Mouse (Mus musculus): ENCODE measurements around the gene Nop2. TPM values are rescaled to one million over a fixed set of nuclear protein-coding genes. Genes with fewer than 3 reads are reported as not detected.
"Not testable (repeated sequence)": the region's sequence is repeated elsewhere in the genome, so short reads cannot be mapped to it uniquely, and the experiment has no call there.

Nop2 gene
- total RNA-seq, 2 experiments from 2014 or later: 26.4 to 26.6 TPM

- DNase-seq (ENCODE audit: low spot score in 2 of 2): peak; percentile 61
- intact Hi-C loops (cut with DNase I): loop anchor here (5.0 kb wide), 1 partner anchor 124 kb away; no protein-coding TSS in a partner anchor
Measured at GRCm38 (mm10) chr6:125148251-125148925, 16.7 kb downstream of the Nop2 start.

DNA sequence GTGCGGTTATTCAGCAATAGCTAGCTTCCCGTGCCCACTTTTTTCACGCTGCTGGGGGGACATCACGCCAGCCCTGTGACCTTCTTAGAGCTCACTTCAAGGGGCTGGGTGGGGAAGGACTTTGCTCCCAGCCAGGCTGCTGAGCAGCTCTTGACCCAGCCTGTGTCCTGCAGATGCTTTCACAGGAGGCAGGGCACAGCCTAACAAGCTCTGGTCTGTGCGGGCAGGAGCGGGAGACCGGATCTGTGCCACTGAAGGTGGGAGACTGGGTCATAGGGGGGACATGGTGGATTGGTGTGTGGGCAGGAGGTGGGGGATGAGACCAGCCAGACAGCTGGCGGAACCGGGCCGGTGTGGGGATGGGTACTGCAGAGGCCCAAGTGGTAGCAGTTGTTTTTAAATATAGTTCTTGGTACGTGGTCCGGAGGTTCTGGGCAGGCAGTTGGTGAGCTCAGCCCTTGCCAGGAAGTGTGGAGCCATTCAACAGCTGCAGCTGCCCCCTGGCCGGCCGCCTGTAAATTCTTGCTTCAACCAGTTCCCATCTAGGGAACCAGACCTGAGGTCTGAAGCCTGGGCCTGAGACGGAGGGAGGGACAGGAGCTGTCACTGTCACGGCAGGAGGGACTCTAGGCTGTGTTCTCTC, 17.3 kb downstream of the Nop2 start:
- intact Hi-C loops (cut with DNase I): loop anchor here (5.0 kb wide), 1 partner anchor 123 kb away; no protein-coding TSS in a partner anchor
- DNase-seq (ENCODE audit: low spot score in 2 of 2): peak; percentile 66

DNA sequence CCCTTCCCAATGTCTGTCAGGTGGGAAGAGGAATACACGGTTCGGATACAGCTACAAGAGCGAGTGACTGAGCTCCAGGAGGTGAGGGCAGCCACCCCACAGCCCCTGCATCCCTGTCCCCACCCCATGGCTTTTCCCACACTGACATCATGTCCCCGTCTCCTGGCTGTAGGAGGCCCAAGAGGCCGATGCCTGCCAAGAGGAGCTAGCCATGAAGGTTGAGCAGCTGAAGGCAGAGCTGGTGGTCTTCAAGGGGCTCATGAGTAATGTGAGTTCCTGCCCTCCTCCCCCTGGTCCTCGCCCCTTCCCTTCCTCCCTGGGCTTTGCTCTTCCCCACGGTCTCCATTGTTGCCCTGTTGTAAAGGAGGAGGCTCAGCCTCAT, 17.9 kb downstream of the Nop2 start:
- no peak for DNase-seq (ENCODE audit: low spot score in 2 of 2)
- intact Hi-C loops (cut with DNase I): loop anchor here (5.0 kb wide), 1 partner anchor 123 kb away; no protein-coding TSS in a partner anchor

GRCm38 (mm10) chr6:125152212-125153017, 20.7 kb downstream of the Nop2 start:
- DNase-seq (ENCODE audit: low spot score in 2 of 2): no peak
- intact Hi-C loops (cut with DNase I): no loop called here

DNA sequence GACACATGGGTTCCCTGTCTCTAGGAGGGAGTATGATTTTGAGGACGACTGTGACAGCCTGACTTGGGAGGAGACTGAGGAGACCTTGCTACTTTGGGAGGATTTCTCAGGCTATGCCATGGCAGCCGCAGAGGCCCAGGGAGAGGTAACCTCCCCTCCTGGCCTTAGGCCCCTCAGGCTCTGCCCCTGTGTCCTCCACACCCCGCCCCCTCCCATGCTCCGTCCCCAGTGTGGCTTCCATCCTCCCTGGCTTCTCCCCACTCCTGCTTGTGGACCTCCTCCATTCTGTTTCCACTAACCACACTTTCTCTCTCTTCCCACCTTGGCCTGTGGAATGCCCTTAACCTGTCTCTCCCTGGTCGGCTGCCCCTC, 21.3 kb downstream of the Nop2 start:
- DNase-seq (ENCODE audit: low spot score in 2 of 2): no peak
- intact Hi-C loops (cut with DNase I): no loop called here

- intact Hi-C loops (cut with DNase I): no loop called here
- DNase-seq (ENCODE audit: low spot score in 2 of 2): no peak
Measured at GRCm38 (mm10) chr6:125153682-125154081, 22.0 kb downstream of the Nop2 start.

- intact Hi-C loops (cut with DNase I): no loop called here
- no peak for DNase-seq (ENCODE audit: low spot score in 2 of 2)
Measured at GRCm38 (mm10) chr6:125154550-125154949, 22.8 kb downstream of the Nop2 start.

DNA sequence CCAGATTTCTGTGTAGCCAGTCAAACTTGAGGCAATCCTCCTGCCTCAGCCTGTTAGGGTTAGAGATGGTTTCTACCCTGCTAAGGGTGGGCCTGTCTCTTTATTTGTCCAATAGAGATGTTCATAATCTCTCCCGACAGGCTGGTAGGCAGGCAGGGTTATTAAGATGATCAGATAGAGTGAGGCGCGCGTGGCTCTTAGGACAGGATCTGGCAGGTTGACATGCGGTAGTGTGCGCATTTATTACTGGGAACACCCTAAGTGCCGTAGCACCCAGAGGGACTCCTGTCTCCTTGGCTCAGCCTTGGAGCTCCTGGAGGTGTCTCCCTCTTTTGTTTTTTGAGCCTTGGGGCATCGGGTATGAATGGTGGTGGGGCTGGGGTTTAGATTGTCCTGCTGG, 23.6 kb downstream of the Nop2 start:
- intact Hi-C loops (cut with DNase I): no loop called here
- no peak for DNase-seq (ENCODE audit: low spot score in 2 of 2)

DNA sequence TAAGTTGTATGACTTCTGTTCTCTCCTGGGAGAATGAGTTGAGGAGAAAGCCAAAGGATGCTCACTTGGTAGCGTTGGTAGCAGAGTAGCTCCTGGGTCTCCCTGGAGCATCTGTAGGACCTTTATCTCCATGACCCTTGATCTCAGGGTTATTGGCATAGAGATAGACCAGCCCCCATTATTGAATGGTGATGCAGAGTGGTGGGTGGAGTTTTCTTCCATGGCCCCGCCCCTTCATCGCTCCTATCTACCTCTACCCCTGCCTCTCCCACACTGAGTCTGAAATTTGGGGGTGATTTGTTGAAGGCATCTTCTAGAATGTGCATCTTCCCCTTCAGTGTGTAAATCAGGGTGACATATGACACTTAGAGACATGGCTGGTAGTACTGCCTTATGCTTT, 24.8 kb downstream of the Nop2 start:
- no peak for DNase-seq (ENCODE audit: low spot score in 2 of 2)
- intact Hi-C loops (cut with DNase I): no loop called here

DNA sequence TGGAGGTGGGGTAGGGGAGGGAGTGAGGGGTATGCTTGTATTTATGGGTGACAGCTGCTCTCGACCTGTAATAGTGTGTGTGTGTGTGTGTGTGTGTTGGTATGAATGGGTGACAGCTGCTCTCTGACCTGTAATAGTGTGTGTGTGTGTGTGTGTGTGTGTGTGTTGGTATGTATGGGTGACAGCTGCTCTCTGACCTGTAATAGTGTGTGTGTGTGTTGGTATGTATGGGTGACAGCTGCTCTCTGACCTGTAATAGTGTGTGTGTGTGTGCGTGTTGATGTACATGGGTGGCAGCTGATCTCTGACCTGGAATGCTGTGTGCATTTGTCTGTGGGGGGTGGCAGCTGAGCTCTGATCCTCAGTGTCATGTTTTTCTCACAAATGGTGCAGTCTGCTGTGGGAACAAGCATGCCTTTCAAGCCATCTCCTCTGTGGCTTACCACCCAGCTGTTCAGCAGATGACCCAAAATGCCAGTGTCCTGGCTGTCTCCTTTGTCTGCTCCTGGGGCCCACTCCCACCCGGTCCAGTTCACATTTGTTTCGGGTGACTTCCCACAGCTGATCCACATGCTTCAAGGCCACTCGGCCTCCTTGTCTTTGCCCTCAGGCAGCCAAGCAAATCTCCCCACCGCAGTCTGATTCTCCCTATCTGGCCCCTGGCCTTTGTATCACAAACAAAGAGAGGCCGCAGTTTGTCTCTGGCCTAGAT, 25.4 kb downstream of the Nop2 start:
- DNase-seq (ENCODE audit: low spot score in 2 of 2): no peak

DNA sequence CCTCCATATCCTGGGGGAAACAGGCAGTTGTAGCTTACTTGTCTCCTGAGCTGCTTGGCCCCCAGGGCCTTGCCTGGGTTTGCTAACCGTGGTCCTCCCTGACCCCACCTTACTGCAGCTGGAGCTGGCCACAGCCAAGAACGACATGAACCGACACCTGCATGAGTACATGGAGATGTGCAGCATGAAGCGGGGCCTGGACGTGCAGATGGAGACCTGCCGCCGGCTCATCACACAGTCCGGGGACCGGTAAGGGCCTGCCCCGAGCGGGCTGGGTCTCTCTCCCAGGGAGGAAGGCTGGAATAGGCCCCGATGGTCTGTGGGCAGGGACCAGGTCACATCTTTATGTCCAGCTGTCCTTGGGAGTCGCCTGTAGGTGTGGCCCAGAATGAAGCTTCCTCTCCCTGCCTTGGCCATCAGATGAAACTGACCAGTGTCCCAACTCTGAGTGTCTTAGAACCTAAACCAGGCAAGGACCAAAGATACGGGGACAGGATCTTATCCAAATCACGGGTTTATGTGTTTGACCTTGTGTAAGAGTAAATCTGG, 27.3 kb downstream of the Nop2 start:
- intact Hi-C loops (cut with DNase I): no loop called here
- DNase-seq (ENCODE audit: low spot score in 2 of 2): no peak

More for the DNA sequence above, 25.4 kb downstream of the Nop2 start:
- intact Hi-C loops (cut with DNase I): no loop called here

DNA sequence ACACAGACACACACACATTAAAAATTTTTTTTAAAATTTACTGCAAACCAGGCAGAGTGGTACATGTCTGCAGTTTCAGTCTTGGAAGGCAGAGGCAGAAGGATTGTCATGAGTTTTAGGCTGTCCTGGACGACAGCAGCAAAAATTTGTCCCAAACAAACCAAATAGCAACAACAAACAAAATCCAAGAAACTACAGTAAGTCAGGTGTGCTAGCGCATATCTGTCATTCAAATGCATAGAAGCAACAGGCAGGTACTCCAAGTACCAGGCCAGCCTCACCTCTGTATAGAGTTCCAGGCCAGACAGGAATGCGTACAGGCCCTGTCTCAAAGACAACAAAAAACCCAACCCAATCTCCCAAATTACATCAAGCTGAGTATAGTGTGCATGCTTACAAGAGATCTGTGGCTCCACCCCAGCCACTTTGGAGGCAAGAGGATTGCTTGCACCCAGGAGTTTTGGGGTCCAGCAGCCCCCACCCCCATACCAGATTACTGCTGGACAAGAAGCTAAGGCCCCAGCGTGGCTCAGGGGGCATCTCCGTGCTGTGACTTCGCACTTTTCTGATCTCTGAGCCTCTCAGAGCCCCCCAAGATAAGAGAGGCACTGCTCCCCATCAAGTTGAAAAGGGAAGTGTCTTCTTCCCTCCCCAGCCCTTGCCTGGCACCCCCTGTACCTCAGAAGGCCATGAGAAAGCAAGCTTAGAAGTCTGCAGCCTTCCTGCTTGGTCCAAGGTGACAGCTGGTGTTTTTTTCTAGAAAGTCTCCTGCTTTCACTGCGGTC, 28.3 kb downstream of the Nop2 start:
- intact Hi-C loops (cut with DNase I): no loop called here

DNA sequence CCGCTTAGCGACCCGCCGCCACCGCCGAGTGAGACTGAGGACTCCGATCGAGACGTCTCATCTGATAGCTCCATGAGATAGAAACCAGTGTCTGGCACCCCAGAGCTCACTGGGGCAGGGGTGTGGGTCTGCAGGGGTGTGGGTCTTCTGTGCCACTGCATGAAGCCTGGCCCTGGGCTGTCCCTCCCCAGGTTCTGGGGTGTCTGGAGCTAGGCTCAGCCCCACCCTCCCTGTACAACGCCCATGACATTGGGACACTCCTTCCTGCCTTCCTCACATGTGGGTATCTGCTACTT, 28.8 kb downstream of the Nop2 start:
- intact Hi-C loops (cut with DNase I): no loop called here
- no peak for DNase-seq (ENCODE audit: low spot score in 2 of 2)

More for the DNA sequence above, 28.3 kb downstream of the Nop2 start:
- no peak for DNase-seq (ENCODE audit: low spot score in 2 of 2)

GRCm38 (mm10) chr6:125160854-125161760, 29.4 kb downstream of the Nop2 start:
- intact Hi-C loops (cut with DNase I): no loop called here
- peak; percentile 63 to 67 for DNase-seq (ENCODE audit: low spot score in 2 of 2)

DNA sequence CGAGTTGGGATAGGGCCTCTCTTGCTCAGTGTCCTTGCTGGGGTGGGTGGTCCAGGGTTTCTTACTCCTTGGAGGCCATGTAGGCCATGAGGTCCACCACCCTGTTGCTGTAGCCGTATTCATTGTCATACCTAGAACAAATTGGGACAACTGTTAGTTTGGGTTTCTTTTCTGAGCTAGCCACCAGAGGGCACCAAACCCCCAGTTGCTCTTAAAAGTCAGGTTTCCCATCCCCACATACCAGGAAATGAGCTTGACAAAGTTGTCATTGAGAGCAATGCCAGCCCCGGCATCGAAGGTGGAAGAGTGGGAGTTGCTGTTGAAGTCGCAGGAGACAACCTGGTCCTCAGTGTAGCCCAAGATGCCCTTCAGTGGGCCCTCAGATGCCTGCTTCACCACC, 30.3 kb downstream of the Nop2 start:
- DNase-seq (ENCODE audit: low spot score in 2 of 2): peak; percentile 52 to 70
- intact Hi-C loops (cut with DNase I): not testable (repeated sequence)

DNA sequence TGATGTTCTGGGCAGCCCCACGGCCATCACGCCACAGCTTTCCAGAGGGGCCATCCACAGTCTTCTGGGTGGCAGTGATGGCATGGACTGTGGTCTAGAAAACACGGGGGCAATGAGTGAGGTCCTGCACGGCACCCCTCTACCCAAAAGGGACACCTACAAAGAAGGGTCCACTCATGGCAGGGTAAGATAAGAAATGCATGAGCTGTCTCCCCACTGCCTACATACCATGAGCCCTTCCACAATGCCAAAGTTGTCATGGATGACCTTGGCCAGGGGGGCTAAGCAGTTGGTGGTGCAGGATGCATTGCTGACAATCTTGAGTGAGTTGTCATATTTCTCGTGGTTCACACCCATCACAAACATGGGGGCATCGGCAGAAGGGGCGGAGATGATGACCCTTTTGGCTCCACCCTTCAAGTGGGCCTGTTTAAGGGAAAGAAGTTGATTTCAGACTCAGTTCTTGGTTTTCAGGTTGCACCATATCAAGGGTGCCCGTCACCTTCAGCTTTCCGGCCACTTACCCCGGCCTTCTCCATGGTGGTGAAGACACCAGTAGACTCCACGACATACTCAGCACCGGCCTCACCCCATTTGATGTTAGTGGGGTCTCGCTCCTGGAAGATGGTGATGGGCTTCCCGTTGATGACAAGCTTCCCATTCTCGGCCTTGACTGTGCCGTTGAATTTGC, 31.1 kb downstream of the Nop2 start:
- intact Hi-C loops (cut with DNase I); DNase-seq (ENCODE audit: low spot score in 2 of 2): not testable (repeated sequence)

GRCm38 (mm10) chr6:125163801-125164657, 32.3 kb downstream of the Nop2 start:
- peak in 1 of 2 experiments; percentile 41 for DNase-seq (ENCODE audit: low spot score in 2 of 2)
- intact Hi-C loops (cut with DNase I): no loop called here

Data from left cerebral cortex, postnatal 36 days (tissue).